Comparison of ENCODE assay signal across 13 mouse cellular contexts in genomic region chr19:36319735-36320134, GRCm38 (mm10).
"Had no signal": no experiment of that assay in that cellular context is flagged by ENCODE, and none has a peak within 500 bp of the region (broad histone marks: within the 10 kb centered on the region; RNA-seq: fewer than 3 reads in every experiment).

No protein-coding gene starts in this region.

- H3K4me1 ChIP-seq: limb, embryonic 10.5 days; midbrain, embryonic 12.5 days; neural tube, embryonic 13.5 days had no signal

- H3K9ac ChIP-seq: midbrain, embryonic 12.5 days; neural tube, embryonic 13.5 days had no signal

- ATAC-seq: inflammation-experienced regulatory T-cells, adult 6 months; intestine, postnatal 0 days; lung, postnatal 0 days; midbrain, embryonic 16.5 days had no signal

- DNase-seq: kidney, postnatal 25 days; lung, adult 2 months; lung, postnatal 36 days; right cerebral cortex, postnatal 14 days; thymus, postnatal 4 days had no signal

- H3K36me3 ChIP-seq: limb, embryonic 10.5 days; midbrain, embryonic 12.5 days; neural tube, embryonic 13.5 days had no signal

- H3K27me3 ChIP-seq: midbrain, embryonic 12.5 days; neural tube, embryonic 13.5 days had no signal

- H3K4me3 ChIP-seq: left cerebral cortex, adult 2 months; limb, embryonic 10.5 days; midbrain, embryonic 12.5 days; neural tube, embryonic 13.5 days had no signal

- H3K27ac ChIP-seq: left cerebral cortex, adult 2 months; limb, embryonic 10.5 days; midbrain, embryonic 12.5 days; neural tube, embryonic 13.5 days had no signal

- H3K9me3 ChIP-seq: limb, embryonic 10.5 days; midbrain, embryonic 12.5 days; neural tube, embryonic 13.5 days had no signal

- H3K4me2 ChIP-seq: midbrain, embryonic 12.5 days; neural tube, embryonic 13.5 days had no signal
